Mouse (Mus musculus) urinary bladder, postnatal 10 days (tissue): ENCODE measurements around the gene Scgn.

ENCODE experiments used
- DNase-seq: peaks from one replicate; pipeline ENCODE4 v3.0.0; 2022; ENCODE audit warnings: low spot score

Gene Scgn

DNA sequence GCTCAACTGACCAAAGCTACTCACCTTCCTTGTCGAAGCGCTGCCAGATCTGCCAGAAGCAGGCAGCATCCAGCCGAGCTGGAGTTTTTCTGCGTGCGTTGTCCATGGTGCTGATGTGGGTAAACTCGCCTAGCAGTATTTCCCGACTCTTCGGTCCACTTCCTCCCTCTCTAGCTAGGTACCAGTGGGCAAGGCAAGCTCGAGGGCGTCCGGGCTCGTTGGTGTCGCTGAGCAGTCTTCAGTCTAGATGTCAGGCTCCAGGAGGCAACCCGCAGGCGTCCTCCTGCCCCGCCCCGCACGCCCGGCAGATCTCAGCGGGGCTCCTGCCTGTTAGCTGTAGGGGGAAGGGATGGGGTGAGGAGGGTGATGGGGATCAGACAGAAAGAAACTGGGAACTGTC is at the start of gene Scgn:
TSS of gene Scgn (minus strand) at position 287 of the 400 bp plus-strand sequence.
- peak; percentile 16 for DNase-seq

DNA sequence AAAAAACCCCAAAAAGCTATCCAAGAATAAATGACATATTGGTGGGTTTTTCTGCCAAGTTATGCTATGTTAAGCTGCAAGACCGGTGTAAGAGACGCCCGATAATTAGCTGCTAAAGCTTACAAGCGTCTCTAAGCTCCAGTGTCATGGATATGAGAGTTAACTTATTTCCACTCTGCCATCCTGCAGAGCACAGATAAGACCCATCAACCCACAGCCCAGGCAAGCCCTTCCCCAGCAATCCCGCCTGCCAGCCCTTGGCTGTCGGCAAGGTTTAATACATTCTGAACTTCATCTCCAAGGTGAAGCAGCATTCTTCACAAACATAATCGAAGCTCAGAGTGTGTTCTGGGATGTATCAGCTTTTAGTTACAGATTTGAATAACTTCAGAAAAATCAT is 49.2 kb upstream of the Scgn start:
- no peak for DNase-seq

DNA sequence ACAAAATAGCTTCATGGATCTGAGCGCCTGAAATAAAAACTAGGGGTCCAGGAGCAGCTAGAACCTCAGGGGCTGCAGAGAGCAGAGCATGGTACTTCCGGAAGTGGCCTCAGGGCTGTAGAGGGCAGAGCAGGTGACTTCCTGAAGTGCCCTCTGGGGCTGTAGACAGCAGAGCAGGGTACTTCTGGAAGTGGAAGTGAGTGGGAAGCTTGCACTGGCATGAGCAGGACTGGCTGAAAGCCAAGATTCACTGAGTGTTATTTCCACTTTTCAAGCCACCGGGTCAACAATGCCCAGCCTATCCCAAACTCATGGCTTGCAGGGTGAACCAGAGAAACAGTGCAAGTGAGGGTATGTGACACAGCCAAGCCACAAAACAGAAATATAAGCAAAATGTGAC is 46.5 kb upstream of the Scgn start:
- DNase-seq: no peak

DNA sequence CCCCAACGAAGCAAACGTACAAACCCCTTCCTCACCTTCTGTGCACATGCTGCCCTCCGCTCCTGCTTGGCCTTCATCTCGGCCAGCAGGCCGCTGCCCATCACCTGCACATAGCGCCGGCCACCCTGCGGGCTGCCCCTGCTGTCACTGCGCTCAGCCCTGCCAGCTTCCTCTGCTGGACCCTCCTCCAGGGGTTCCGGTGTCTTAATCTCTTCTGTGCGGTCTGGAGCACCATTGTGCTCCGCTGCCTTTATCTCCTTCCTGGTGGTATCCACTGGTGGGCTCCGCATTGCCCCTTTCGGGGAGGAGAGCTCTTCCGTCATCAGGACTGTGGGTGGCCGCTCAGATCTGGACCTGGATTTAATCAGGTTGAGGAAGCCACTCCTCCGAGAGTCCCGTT is 45.1 kb upstream of the Scgn start:
- DNase-seq: no peak

DNA sequence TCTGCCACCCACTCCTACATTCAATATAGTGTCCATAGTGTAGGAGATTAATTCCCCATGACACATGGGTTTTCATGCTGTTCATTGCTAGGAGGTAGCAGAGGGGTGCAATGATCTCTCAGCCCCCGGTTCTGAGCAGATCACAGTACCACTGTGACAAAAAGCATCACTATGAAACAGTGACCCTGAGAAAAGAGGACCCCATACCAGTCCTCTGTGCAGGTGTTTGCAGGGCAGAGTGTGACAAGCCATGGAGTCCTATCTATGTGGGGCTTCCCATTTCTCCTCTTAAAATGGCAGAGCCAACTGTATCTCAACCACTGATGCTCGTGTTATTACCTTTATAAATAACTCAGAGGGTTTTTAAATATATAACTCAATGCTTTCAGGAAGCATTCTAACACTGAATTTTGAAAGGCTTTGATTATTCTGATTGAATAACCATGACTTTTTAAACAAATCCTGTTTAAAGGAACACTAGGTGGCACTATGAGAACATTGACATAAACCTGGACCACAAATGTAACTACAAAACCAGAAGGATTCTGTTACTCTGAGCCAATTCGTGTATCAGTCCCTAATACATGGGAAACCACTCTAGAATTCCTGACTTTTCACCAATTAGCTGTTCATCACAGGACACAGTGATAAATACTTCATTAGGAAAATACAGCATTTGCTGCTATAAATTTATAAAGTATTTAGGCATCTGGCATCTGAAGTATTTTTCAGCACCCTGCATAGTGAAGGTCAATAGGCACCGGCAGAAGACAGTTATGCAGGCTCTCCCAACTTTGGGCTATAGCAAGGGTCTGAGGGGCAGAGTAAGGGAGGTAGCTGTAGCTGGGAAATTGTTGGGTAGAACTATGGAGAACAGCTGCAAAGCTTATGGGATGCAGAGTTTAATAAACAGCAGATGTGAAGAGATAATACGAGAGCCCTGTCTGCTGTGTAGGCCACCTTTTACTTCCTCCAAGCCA is 36.5 kb upstream of the Scgn start:
- no peak for DNase-seq

DNA sequence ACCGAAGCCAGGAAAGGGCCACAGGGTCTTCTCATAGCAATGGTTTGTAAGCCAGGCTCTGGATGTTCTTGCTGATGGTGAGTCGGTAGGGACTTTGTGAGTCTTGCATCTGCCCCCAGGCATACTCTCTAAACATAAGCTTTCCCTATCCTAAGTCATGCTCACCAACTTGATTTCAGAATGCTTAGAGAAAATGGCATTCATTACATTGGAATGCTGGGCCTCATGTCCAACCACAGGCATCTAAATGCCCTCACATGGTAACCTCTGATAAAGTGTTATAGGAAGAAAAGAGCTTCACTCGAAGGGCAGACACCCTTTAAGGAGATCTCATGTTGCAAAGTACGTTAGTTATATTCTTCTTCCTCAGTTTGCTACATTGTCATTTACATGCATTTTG is 27.5 kb upstream of the Scgn start:
- no peak for DNase-seq

DNA sequence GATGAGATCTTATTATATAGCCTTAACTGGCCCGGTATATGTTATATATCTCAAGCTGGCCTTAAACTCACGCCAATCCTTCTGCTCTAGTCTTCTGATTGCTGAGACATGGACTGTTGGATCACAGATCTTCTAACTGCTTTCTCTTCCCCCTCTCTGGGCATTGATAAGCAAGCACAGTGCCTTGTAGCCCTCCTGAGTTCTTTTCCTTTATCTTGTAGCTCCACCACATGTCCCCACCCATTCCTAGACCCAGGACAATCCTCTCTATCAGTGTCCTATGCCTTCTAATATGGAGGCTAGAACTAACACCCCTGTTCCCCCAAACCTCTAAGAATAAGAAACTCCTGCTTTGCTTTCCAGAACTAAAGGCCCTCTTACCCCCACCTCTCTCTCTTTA is 14.5 kb upstream of the Scgn start:
- DNase-seq: no peak

DNA sequence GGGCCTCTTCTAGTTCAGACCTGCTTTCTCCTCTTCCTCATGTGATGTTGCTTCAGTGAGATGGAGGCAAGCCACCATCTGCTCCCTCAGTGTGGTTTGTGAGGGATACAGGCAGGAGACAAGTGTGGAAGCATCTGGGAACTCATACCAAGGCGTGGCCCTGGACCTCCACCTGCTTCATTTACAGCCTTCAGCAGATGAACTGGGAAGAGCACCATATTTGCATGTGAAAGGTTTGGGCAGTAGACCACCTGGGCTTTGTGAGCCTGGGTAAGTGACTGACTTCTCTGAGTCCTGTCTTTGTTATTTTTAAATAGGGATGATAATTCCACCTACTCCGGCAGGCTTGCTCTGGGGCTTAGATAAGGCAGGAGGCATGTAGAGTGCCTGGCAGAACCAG is 10.8 kb upstream of the Scgn start:
- no peak for DNase-seq

DNA sequence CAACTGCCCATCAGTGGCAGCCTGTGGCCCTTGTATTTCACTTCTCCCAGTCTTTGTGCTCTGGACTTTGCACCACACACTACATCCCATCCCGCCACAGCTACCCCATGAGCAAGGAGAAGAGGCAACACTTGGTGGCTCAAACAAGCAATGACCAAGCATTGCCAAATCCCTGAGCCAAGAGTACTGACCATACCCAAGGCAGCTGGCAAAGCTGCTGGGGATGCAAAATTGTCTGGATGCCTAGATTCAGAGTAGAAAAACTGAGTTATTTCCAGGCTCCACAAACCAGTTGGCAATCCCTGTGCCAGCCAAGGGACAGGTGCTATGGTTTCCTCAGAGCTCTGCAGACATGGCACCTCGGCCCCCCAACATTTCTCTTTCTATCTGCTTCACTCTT is 10.1 kb upstream of the Scgn start:
- DNase-seq: no peak

DNA sequence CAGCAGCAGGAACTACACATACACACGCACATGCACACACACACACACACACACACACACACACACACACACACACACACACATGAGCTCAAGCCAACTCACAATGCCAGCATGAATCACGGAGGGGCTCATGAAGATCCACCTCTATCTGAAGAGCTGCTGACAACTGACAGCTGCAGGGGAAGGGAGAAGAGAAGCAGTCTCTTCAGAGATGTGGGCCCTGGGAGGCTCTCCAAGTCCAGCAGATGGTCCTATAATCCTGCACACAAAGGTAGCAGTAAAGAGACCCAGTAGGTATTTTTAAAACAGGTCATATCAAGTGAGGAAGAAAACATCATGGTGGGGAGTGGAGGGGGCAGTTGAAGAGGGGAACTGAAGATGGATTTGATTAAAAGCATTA is 7.8 kb upstream of the Scgn start:
- no peak for DNase-seq

DNA sequence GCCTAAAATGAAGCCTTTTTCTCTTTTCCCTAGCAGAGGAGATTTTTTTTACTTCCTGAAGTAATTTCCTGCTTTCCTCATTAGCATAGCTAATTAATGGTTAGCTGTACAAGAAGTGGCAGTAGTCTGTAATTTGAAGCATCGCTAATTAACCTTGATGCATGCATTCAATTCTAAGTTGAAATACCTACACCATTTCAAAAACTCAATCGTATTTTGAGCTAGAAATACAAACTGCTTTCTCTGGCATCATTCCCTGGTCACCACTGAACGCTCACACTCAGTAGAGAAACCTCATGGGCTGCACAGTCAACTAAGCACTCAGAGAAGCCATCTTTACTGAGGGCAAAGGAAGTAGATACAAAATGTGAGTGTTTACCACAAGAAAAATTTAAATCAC is 3.7 kb upstream of the Scgn start:
- no peak for DNase-seq

DNA sequence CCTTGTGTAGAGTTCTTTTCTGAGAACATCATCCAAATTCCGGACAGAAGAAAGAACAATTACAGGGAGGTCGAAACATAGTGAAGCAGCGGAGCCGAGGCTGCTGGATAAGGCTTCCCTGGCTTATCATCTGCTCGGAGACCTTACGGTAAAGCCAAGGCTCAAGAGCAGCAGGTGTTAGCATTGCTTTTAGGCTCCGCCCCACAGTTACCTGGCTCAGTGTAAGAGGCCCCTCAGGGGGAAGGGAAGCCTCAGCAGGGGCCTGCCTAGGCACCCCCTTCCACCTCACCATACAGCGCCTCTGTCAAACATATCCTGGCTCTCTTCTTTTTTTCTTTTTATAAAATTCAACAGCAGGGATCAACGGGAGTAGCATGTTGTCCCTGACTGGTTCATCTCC is 3.0 kb upstream of the Scgn start:
- DNase-seq: no peak

DNA sequence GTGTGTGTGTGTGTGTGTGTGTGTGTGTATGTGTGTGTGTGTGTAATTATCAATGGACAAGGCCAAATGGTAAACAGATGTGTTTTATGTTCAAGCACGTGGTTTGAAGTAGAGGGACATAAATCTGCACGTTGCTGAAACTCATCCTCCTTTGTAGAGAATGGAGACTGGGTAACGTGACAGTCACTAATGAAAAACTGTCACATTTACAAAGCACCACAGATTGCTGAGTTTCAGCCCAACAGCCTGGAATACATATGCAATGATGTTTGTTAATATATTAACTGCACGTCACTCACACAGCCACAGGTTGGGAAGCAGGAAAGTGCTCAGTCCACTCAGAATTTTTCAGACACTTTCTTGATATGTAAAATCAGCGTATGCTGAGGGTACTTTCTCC is 563 bp downstream of the Scgn start:
- DNase-seq: no peak

DNA sequence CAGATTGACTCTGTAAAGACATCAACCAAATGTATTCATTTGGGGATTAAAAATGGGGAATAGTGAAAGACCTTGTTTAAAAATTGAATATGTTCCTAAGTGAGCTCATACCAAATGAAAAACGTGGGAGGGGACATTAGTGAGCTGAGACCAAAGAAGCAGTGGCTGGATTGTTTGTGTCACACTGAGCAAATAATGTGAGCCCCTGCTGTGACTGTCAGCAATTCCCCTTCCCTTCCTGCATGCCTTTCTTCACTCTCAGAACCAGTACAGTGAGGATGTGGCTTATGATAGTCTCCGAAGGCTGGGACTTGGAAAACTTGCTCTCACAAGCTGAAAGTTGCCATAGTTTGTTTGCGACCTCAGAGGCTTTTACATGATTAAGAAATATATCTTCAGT is 5.9 kb downstream of the Scgn start:
- no peak for DNase-seq

DNA sequence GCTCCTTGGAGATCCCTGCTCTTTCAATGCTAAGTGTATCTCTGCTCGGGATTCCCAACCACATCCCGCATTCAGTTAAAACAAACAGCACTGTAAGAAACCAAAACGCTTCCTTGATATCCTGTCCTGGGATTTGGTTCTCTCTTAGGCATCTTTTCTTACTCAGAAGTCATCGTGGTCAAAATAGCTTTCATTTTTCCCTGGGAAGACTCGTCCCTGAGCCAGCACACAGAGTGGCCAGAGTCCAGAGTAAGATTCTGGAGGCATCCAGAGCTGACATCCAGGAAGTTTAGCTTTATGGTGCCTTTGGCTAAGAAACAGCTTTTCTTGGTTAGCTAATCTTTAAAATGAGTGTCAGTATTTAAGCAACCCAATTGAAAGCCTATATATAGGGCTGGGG is 18.7 kb downstream of the Scgn start:
- DNase-seq: no peak

DNA sequence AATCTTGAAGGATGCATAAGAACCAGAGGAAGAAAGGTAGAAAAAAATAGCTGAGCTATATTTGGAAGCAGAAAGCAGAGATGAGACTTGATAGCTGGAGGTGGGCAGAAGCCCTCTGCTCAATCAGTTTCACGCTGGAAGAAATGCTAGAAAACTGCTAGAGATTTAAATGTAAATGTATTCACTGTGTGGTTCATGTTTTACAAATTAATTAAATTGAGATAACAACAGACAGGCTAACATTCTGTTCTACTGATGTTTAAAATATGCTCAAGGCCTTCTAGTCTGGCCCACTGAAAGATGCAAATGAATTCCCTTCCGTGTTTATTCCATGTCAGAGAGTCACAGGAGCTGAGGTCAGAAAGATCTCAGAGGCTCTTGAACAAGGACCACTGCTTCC is 19.1 kb downstream of the Scgn start:
- DNase-seq: no peak

DNA sequence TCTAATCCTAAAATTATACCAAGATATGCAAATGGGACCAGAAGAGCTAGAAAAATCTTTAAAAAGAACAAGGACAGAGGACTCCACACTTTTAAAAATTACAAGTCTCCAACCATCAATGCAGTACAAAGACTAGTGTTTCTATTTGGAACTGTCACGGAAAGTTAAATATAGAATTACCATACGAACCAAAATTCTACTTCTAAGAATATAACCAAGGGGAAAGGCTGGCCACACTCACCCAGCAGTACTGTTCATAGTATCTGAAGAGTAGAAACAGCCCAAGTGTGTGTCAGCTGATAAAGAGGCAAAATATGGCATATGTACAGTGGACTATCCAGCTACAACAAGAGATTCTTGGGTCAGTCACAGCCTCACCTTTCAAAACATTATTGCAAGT is 26.1 kb downstream of the Scgn start:
- no peak for DNase-seq

DNA sequence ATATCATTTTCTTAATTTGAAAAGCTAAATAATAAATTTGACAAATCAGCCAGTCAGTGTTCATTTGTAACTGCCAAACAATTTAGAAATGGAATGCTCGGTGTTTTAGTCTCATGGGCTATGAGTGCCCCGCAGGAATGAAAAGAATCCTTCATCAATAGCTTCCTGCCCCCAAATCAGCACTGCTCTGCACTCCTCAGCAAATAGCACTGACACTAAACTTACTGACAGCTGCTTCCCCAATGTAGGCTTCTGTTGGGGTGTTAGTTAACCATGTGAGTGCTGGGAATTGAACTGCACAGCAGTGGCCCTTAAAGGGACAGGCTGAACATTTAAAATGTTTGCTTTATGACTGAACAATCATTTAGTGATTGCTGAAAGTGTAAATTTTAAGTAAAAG is 31.2 kb downstream of the Scgn start:
- DNase-seq: no peak

DNA sequence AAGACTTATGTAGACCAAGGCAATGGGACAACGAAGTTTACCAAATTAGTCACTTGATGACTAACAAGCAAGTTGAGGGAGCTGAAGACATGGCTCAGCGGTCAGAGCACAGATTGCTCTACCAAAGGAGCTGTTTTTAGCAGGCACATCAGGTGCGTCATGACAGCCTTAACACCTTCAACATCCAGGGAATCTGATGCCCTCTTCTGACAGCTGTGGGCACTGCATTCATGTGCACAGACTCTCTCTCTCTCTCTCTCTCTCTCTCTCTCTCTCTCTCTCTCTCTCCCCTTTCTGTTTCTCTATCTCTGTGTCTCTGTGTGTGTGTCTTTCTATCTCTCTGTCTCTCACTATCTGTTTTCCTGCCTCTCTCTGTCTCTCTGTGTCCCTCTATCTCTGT is 40.1 kb downstream of the Scgn start:
- DNase-seq: no peak

DNA sequence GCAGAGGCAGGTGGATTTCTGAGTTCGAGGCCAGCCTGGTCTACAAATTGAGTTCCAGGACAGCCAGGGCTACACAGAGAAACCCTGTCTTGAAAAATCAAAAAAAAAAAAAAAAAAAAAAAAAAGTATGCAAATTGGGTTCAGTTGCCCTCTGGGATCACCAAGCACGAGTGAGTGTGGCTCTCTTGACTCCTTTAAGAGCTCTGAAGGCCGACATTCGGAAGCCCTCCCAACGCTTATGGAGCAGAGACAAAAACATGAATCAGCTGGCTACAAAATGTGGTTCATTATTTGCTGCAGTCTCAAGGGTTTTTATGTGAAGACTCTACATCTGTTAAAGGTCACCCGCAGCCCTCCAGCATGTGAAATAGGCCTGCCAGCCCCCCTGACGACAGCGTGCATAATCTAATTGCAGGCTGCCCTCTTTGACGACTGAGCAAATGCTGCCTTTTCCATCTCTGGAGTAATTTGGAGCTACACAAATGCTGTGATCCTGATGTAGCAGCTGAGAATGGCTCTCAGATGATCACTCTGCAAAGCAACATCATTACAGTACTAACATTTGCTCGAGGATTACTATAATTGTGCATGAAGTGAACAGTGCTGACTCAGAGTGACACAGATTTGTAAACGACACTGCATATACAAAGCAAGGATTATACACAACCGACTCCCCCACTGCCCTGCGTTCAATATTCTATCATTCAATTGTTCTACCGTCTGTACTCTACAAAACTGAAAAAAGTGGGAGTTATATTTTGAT is 41.3 kb downstream of the Scgn start:
- DNase-seq: no peak

DNA sequence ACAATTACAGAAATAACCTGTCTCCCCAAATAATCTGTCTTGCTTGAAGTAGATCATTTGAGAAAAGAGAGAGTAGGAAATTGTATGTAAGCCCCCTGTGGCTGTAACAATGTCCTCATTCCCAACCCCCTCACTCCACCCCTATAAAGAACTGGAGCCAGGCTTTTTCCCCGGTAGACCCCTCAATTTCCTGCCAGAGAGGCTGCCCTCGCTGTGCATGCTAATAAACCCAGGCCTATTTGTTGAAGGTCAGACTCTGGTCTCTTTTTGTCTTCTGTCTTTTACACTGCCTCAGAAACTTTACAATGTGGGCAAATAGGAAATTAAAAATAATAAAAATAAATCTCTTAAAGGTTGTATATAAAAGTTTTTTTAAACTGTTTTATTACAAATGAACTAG is 44.8 kb downstream of the Scgn start:
- DNase-seq: no peak

DNA sequence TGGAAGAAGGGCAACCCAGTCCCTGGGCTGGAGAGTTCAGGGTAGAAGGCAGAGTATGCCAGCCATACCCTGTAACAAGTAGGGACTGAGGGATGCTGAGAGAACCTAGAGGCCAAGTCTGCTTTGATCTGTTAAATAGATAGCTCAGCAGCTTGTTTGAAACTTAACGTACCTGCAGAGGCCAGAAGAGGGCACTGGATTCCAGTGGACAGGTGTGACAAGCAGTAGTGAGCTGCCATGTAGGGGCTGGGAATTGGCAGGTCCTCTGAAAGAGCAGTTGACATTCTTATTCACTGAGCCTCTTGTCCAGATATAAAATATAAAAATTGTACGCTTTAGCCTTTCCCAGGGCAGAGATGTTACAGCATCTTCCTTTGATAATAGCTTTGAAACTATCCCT is 48.2 kb downstream of the Scgn start:
- DNase-seq: no peak

DNA sequence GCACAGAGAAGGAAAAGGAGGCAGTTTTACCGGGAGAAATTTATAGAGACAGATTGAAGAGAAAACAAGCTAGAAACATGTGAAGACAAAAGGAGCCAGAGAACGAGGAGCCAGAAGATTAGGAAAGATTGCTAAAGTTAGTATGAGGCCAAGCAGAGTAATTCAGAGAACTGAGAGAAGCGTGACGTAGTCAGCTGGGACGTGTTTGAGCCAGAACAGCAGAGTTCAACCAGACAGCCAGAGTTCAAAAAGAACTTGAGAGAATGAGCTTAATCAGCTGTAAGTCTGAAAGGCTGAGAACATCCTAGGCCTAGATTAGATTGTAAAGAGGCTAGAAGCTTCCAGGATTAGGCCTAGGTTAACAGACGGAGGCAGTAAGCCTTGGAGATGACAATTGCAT is 50.7 kb downstream of the Scgn start:
- DNase-seq: no peak

DNA sequence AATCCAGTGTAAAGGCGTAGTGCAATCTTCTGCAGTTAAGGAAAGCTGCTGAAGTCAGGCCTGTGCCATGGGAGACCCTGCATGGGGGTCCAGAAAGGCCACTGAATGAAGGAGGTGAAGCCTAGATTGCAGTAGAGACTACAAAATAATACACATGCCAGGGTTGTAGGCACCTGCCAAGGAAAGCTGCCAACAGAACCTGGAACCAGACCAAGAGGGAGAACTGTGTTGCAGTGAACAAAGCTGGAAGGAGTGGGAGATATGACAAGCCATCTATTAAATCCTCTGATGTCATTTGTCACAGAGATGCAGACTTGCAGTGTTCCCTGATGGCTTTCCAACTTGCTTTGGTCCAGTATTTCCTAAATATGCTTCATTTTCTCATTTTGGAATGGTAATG is 52.3 kb downstream of the Scgn start:
- no peak for DNase-seq
